Comparison of ENCODE assay signal across 14 mouse cellular contexts in genomic region chr5:44220430-44220829, GRCm38 (mm10). TPM values are rescaled to one million over a fixed set of nuclear protein-coding genes. Genes with fewer than 3 reads are reported as not detected.
A peak's percentile ranks its signal among the peaks of the same experiment; 100 is the strongest.
DNase-seq lines count a peak whose midpoint lies in the region; ATAC-seq lines count a peak whose summit lies in the region.
"Had no signal": no experiment of that assay in that cellular context is flagged by ENCODE, and none has a peak within 500 bp of the region (broad histone marks: within the 10 kb centered on the region; RNA-seq: fewer than 3 reads in every experiment).

No protein-coding gene starts in this region.

- H3K9ac ChIP-seq in forebrain, embryonic 14.5 days (ENCODE audit: low read length) = no peak overlapping the region
- H3K9ac ChIP-seq: embryonic facial prominence, embryonic 12.5 days had no signal

- no peak overlapping the region for H3K4me3 ChIP-seq in forebrain, embryonic 14.5 days (ENCODE audit: low read depth, low read length)
- H3K4me3 ChIP-seq: embryonic facial prominence, embryonic 12.5 days had no signal

- DNase-seq in B cell, adult 2 months = peak; percentile 19 to 33
- peak; percentile 43 for DNase-seq in induced T-regulatory cell, adult 2 months (ENCODE audit: low read depth)
- peak; percentile 41 to 77 for DNase-seq in thymus, adult 18-20 months
- DNase-seq in forebrain, embryonic 14.5 days (ENCODE audit: low spot score) = no peak
- DNase-seq in right cerebral cortex, postnatal 36 days (ENCODE audit: low spot score in 2 of 2) = no peak
- no peak for DNase-seq in lung, postnatal 36 days
- DNase-seq: adrenal gland, postnatal 14 days; cerebellum, postnatal 25 days; gastrocnemius, postnatal 25 days; right cerebral cortex, postnatal 4 days had no signal

- H3K27ac ChIP-seq in forebrain, embryonic 14.5 days (ENCODE audit: low read depth, low read length) = no peak overlapping the region
- H3K27ac ChIP-seq: embryonic facial prominence, embryonic 12.5 days; stomach, postnatal 0 days had no signal

- no peaks in the 10 kb centered on the region for H3K9me3 ChIP-seq in forebrain, embryonic 14.5 days (replicated peaks; ENCODE audit: control insufficient read depth, low read length)
- H3K9me3 ChIP-seq: embryonic facial prominence, embryonic 12.5 days had no signal

- peak; percentile 52 for ATAC-seq in CD4-positive, CD25-positive, alpha-beta regulatory T cell, adult 4 months
- ATAC-seq in forebrain, embryonic 14.5 days = no peak
- ATAC-seq: hindbrain, embryonic 16.5 days had no signal

- H3K36me3 ChIP-seq in forebrain, embryonic 14.5 days (ENCODE audit: control insufficient read depth, insufficient read depth, low read length) = peaks cover 10% of the 10 kb centered on the region
- H3K36me3 ChIP-seq: embryonic facial prominence, embryonic 12.5 days had no signal

- no peaks in the 10 kb centered on the region for H3K27me3 ChIP-seq in forebrain, embryonic 14.5 days (replicated peaks; ENCODE audit: control insufficient read depth, insufficient read depth, low read length)
- H3K27me3 ChIP-seq: embryonic facial prominence, embryonic 12.5 days had no signal

- 79% methylated on average over 7 of the region's 7 CpGs for WGBS in forebrain, embryonic 14.5 days

- H3K4me1 ChIP-seq in forebrain, embryonic 14.5 days (ENCODE audit: control insufficient read depth, insufficient read depth, low read length) = peaks cover 11% of the 10 kb centered on the region

- H3K4me2 ChIP-seq in forebrain, embryonic 14.5 days (ENCODE audit: low read length) = no peak overlapping the region
- H3K4me2 ChIP-seq: embryonic facial prominence, embryonic 12.5 days had no signal

RNA-seq across cellular contexts. Expression of gene Tapt1, which starts 6.0 kb away (rescaled TPM):
- polyA plus RNA-seq in CD4-positive, CD25-positive, alpha-beta regulatory T cell, adult 4 months (2017; shearing (Covaris generic)) = 10 to 100 TPM; 12.8 to 17.0 TPM
- polyA plus RNA-seq in forebrain, embryonic 14.5 days (2014; fragmentation: Nextera tagmentation; extraction: Ambion mirVana) = 26.2 and 26.3 TPM in 2 replicates

Comparison
In these comparisons a context has a peak if more than half of its experiments do, and no peak if none do; other contexts are left out.
1. DNase-seq: peak in B cell, adult 2 months (2 of 2), induced T-regulatory cell, adult 2 months (single experiment) and thymus, adult 18-20 months (2 of 2); none in forebrain, embryonic 14.5 days (single experiment), right cerebral cortex, postnatal 36 days (0 of 2) and lung, postnatal 36 days (single experiment).